Mouse (Mus musculus) myocyte (in vitro differentiated cells): ENCODE data around the gene Cd3eap.

Experiments used
- MYOG ChIP-seq, 3 experiments: IDR thresholded peaks; one replicate each; pipeline ENCODE4 v1.6.1; 2011; ENCODE audit warnings: control low read depth in 2 of 3, low read depth in 2 of 3, mild to moderate bottlenecking in 2 of 3; ENCODE audit not compliant: insufficient read length in 2 of 3, control insufficient read depth in 1 of 3, insufficient read depth in 1 of 3
- POLR2A ChIP-seq: IDR thresholded peaks from one replicate; pipeline ENCODE4 v1.6.1; 2011; ENCODE audit warnings: low read depth, mild to moderate bottlenecking, control low read depth, moderate library complexity; ENCODE audit not compliant: insufficient read length

GRCm38 (mm10) chr7:19326359-19326758 lies 32.9 kb downstream of the Cd3eap start:
- TF ChIP-seq POLR2A, result peak; percentile 31
- no peak for TF ChIP-seq MYOG (IDR thresholded peaks at IDR 0.05; ENCODE audit: control insufficient read depth in 1 of 3, insufficient read depth in 1 of 3, insufficient read length in 2 of 3, low read depth in 2 of 3)
